Mouse (Mus musculus): ENCODE results near the gene Pomt1.

The Pomt1 gene

DNA sequence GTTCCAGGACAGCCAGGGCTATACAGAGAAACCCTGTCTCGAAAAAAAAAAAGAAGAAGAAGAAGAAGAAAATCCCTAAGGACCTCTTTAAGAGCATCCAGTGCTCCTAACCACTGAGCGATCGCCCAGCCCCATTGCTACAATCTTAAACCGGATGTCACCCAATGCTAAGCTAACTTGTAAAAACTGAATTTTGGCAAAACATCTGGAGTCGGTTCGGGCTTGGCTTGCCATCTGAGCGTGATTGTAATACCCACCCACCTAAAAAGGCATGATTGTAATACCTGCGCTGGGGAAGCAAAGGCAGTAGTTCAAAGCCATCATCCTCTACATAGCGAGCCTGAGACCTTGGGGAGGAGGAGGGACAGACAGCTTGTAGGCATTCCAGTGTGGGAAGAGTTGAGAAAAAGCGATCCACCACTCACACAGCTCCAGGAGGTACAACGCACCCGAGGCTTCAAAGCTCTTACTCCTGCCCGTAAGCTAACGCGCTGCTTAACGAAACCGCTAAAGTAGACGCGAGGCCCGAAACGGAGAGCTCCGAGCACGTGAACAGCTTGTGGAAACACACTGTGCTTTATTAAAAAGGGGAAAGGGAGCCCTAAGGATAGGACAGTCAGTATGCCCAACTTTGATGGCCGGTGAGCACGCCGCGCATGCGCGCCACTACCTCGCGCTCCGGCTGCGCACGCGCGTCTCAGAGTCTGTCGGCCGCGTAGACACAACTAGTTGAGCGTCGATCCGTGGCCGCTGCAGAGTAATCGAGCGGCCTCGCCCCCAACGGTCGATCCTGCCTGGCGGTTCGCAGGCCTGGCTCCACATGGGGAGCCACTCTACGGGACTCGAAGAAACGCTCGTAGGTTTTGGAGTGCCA is at the start of gene Pomt1:
TSS of gene Pomt1 (plus strand) at position 705 of the 874 bp plus-strand sequence.
- DNase-seq, result peak; percentile 88

DNA sequence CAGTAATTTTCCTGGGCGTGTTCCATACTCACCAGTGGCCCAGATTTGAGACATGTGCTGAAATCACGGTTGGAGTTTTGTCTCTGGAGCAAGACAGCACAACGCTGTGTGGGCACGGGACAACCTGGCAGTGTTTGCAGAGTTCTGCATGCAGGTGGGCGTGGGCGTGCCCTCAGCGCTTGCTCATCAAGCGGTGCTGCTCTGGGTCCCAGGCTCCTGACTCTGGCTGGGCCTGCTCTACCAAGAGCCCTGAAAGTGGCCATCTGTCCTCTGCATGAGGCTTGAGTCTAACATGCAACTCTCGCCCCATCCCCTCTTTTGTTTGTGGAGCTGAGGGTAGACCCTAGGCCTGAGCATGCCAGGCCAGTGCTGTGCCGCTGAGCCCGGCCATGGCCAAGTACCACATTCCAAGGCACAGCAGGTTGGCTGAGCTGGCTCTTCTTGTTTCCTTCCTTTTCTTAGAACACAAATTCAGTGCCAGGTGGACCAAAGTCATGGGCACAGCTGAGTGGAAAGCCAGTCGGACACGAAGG is 49.3 kb upstream of the Pomt1 start:
- peak; percentile 67 for DNase-seq

DNA sequence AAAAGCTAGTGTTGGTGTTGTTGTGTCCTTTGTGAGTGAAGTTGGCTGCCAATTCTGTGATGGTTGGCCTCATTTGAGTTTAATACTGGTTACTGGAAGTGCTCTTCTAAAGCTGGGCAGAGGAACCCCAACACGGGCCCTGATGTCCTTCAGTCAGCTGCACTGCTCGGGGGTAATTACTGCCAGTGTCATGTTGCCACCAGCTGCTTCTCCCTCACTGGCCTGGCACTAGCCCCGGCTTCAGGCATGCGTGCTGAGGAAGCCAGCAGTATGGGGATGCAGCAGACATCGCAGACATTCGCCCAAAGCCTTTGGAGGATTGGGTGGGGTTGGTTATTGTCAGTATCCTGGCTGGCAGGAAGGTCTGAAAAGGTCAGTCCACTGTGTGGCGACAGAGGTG is 48.7 kb upstream of the Pomt1 start:
- DNase-seq, result no peak

DNA sequence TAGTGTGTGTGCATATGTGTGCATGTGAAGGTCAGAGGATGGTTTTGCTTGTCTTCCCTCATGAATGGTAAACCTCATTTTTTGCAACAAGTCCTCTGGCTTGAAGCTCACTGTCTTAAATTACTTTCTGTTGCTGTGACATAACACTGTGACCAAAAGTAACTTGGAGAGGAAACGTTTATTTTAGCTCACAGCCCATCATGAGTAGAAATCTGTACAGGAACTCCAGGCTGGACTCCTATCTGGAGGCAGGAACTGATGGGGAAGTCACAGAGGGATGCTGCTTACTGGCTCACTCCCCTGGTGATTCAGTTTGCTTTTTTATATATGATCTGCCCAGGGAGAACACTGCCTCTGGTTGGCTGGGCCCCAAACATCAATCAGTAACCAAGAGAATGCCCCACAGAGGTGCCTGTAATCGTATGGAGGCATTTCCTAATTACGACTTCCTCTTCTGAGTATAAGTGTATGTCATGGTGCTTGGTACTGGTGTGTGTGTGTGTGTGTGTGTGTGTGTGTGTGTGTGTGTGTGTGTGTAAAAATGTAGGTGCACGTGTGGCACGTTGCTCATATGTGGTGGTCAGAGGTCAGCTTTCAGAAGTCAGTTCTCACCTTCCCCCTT is 47.2 kb upstream of the Pomt1 start:
- no peak for DNase-seq

DNA sequence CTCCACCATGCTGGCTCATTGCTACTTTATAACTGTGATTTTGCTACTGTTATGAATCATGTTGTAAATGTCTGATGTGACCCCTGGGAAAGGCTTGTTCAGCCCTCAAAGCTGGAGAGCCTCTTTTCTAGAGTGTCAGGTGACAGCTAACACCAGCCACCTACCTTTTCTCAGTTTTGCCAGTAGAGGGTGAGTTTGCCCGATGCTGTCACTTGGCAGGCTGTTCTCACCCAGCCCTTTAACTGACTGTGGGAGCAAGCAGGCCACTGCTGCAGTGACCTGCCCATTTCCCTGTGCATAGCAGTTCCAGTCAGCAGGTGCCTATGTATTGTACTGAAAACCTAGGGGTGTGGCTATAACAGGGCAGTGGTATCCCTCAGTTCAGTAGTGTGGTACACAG is 45.8 kb upstream of the Pomt1 start:
- DNase-seq, result no peak

DNA sequence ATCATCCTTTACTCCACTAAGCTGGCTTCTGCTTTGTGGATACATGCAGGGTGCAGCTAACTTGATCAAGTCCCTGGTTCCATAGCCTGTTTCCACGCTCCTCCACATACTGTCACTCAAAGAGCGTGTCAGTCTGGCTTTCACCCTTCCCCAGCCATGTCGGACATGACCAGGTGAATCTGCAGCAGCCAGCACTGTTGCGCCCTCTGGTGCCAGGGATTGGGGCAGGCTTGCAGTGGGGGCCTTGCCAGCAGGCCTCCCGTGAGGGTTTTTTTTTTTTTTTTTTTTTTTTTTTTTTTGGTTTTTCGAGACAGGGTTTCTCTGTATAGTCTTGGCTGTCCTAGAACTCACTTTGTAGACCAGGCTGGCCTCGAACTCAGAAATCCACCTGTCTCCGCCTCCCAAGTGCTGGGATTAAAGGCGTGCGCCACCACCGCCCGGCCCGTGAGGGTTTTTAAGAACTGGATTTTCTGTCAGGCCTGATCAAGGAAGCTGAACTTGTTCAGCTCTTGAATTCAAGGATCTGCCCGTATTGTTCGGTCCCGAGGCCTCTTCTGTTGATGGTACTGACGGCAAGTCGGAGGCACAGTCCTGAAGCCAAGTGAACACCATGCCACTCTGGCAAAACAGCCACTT is 44.4 kb upstream of the Pomt1 start:
- DNase-seq, result peak; percentile 73

DNA sequence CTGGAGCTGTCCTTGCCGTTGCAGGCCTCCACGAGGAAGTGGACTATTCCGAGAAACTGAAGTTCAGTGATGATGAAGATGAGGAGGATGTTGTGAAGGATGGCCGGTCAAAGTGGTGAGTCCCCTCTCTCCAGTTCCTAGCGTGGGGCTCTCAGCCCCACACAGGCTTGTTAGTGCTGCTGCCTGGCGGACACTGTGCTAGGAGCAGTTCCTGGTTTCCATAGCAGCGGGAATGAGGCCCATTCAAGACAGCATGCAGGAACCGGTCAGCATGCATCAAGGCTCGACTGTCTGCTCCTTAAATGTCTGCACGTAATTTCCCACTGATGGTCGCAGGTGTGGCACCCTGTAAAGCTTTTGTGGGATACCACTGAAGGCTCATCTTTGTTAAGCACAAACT is 37.4 kb upstream of the Pomt1 start:
- no peak for DNase-seq

DNA sequence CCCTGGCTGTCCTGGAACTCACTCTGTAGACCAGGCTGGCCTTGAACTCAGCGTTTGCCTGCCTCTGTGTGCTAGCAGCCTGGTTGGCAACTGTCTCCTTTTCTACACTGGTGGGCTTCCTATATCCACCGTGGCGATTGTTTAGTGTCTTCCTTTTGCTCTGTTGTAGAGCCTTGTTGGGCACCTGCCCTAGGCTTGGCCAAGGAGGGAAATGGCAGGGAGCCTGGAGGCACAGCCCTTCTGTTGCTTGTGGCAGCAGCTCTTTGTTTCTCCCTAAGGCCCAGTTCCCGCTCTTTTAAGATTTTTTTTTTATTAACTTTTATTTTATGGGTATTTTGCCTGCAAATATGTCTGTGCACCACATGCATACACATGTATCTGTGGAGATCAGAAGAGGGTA is 36.4 kb upstream of the Pomt1 start:
- no peak for DNase-seq

DNA sequence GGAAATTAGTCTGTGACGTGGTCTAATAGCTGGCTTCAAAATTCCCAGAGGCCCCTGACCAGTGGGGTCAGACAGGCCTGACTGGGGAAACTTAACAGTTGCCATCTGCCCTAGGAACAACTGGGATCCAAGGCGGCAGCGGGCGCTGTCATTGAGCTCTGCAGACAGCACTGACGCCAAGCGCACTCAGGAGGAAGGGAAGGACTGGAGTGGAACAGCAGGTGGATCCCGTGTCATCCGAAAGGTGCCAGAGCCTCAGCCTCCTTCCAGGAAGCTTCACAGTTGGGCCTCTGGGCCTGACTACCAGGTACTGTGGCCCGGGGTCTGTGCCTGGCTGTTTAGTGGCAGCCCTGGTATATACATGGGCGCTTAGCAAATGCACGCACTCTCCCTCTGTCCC is 35.7 kb upstream of the Pomt1 start:
- peak; percentile 60 for DNase-seq

DNA sequence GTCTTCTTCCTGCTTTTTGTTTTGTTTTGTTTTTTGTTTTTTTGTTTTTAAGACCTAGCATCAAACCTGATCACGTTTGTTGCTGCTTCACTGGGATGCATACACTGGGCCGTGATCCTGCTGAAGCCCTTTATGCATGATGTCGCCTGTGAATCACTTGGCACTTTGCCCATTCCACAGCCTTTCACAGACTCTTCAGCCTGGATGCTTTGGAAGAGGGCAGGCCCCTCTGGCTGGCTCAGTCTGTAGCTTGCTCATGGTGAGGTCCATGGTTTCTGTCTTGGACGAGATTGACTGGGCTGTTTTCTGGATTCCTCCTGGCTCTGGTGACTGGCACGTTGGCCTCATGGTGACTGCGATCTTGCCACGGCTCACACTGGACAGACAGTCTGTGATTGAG is 34.9 kb upstream of the Pomt1 start:
- peak; percentile 67 for DNase-seq

DNA sequence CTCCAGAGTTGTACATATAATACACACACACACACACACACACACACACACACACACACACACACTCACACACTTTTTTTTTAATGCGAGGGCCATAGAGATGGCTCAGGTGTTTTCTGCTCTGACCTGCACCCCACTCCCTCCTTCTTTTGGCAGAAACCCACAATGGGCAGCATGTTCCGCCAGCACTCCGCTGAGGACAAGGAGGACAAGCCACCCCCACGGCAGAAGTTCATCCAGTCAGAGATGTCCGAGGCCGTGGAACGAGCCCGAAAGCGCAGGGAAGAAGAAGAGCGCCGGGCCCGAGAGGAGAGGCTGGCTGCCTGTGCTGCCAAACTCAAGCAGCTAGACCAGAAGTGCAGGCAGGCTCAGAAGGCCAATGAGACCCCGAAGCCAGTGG is 32.5 kb upstream of the Pomt1 start:
- no peak for DNase-seq

DNA sequence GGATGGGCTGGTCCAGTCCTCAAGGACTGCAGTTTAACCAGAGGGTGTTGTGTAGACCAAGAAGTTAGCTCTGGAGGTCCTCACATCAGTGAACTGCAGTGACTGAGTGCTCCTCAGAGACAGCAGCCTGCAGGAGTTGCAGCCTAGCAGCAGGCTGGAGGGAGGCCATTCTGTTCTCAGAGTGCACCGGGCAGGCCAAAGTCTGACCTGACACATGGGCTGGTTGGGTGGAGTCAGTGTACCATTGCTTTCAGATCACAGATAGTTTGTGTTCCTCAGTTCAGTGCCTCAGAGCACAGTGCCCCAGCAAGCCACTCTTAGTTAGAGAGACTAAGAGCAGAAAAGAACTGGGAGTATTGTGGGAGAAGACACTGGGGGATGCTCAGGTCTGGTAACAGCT is 28.7 kb upstream of the Pomt1 start:
- DNase-seq, result no peak

DNA sequence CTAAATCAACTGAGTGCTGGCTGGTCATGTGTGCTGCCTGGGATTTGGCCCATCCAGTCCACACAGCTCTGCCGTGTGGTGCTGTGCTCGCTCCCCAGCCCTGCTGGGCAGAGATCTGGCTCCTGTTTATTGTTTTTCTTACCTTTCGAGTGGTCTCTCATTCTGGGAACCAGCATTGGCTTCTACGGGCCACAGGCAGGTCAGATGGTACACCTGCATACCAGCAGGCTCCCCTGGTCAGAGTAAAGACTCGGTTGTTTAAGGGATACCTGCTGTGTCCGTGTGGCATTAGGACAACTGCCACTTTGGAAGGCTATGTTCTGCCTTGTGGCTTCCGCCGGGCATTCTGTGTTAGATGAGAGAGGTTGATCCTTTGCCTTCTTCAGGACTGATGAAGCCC is 24.7 kb upstream of the Pomt1 start:
- peak; percentile 62 for DNase-seq

DNA sequence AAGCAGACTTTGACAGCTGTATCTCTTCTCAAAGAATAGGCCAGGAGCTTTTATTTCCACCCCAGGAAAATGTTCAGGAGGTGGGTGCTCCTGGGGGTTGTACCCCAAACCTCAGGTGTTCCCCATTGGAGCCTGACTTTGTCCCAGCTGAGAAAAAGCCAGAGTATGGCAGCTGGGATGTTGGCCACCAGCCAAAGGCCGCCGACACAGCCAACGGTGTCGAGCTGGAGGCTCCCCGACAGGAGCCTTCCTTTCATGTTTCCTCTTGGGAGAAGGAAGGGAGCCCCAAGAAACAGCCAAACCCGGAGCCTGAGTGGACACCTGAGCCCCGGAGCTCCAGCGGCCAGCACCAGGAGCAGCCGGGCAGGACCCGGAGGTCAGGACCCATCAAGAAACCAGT is 23.4 kb upstream of the Pomt1 start:
- no peak for DNase-seq

DNA sequence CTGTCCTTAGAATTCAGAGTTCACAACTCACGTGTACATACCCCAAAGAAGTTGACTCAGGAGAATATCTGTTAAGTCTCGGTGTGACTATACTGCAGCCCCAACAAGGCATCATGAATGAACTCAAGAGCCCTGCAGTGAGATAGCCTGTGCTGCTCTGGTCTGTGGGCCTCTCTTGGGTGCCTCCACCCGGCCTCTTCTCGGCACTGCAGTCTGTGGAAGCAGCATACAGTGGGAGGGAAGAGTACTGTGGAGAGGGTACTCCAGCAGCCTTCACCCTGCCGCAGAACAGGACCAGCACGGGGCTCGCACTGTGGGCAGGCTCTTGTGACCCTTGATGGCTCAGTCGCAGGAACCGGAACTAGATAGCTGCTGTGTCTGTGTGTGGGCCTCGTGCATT is 20.8 kb upstream of the Pomt1 start:
- no peak for DNase-seq

DNA sequence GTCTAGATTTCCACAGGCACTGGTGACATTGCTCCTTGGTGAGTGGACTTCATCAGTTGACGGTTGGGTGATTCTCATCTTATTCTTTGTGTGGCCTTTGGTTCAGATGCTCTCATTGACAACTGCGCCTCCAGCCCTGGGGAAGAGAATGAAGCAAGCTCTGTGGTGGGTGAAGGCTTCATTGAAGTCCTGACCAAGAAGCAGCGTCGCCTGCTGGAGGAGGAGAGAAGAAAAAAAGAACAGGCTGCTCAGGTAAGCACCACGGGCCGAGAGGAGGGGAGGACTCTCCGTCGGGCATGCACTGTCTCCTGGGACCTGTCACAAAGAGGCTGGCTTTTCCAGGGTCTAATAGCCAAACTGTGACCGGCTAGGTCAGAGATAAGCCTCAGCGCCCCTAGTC is 19.9 kb upstream of the Pomt1 start:
- DNase-seq, result no peak

DNA sequence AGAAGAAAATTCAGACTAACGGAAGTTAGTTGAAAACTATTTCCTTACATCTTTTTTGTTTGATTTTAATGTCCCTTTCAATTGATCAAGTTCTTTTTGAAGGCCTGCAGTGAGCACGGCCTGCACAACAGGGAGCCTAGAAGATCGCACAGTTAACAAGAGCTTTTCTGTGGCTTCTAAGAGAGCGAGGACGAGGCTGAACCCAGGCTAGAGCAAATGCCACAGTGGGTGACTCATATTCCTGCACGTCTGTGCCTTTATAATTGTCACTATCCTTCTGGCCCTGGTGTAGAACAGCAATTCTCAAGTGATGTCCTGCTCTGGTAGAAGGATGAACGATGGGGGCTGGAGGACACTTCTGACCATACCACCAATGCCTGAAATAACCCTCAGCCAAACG is 18.7 kb upstream of the Pomt1 start:
- no peak for DNase-seq

DNA sequence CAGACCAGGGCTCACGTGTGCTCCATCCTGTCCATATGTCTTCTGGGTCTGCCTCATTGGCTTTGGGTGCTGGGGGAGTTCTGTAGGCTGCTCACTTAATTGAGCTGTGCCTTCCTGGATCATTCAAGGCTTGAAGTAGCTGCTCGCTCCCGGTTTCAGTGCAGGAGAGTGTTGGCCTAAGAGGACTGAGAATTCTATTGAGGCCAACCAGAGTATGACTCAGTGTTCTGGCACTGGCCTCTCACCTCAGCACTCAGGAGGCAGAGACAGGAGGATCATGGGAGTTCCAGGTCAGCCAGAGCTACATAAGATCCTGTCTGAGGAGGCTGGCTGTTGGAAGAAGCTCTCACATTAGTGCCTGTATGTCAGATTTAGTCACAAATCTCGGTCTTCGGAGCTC is 18.3 kb upstream of the Pomt1 start:
- DNase-seq, result no peak

DNA sequence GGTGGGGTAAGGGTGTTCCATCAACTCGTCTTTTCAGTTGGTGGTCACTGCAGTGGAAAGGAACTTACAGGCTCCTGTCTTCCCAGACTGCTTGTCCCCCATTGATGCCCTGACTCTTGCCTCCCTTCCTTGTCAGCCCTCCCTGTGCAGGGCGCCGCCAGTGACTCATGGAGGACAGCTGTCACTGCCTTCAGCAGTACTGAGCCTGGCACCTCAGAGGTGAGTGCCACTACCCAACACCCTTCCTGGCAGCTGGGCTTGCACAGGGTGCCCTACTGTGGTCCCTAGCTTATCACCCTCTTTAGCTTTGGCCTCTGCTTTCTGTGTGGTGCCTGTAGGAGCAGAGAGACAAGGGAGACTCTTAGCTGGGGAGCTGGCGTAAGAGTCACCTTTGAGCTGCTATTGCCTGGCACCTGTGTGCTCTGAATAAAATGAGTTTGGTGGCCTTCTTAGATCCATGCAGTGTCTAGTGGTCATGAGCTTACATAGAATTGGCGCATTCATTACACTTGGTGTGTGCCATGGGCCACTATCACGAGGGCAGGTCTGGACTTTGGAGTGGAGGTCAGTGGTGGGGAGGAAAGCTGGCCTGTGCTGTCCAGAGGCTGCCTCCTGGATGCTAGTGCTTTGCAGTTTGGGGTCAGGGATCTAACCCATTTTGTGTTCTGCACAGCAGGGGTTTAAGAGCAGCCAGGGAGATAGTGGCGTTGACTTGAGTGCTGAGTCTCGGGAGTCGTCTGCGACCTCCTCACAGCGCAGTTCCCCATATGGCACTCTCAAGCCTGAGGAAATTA is 17.7 kb upstream of the Pomt1 start:
- DNase-seq, result no peak

DNA sequence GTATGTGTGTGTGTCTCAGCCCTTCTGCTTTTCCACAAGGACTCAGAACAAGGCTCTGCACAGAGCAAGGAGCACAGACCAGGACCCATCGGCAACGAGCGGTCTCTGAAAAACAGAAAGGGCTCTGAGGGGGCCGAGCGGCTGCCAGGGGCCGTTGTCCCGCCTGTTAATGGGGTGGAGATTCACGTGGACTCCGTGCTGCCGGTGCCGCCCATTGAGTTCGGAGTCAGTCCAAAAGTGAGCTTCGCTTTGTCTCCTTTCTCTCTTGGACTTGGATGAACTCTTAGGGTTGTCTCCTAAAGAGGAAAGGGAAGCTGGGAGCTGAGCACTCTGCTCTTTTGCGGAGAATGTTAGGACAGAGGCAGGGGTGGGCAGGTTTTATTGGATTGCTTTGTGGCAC is 16.9 kb upstream of the Pomt1 start:
- no peak for DNase-seq

DNA sequence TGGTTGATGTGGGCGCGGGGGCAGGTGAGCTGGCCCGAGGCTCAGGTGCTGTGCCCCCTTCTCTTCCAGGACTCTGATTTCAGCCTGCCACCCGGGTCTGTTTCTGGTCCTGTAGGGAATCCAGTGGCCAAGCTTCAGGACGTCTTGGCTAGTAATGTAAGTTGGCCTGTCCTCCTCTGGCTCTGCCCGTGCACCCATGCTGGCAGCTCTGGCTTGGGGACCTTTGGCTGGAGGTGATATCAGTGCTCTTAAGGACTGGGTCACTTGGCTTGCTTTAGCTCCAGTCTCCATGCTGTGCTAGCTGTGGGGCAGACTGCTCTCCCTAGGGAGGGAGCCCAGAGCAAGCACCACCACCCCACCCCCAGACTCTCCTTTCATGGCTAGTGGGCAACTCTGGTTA is 16.4 kb upstream of the Pomt1 start:
- no peak for DNase-seq

DNA sequence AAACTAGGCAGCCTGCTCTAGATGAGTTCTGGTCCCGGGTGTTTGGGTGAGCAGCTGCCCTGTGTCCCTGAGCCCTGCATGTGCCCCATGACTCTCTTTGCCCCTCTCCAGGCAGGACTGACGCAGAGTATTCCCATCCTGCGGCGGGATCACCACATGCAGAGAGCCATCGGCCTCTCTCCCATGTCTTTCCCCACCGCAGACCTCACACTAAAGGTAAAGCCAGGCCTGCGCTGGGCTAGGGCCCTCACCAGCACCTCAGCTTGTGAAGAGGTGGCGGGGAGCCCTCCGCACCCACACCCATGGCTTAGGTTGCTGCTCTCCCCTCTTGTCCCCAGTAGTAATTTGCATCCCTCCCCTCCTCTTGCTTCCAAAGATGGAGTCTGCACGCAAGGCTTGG is 15.4 kb upstream of the Pomt1 start:
- no peak for DNase-seq

DNA sequence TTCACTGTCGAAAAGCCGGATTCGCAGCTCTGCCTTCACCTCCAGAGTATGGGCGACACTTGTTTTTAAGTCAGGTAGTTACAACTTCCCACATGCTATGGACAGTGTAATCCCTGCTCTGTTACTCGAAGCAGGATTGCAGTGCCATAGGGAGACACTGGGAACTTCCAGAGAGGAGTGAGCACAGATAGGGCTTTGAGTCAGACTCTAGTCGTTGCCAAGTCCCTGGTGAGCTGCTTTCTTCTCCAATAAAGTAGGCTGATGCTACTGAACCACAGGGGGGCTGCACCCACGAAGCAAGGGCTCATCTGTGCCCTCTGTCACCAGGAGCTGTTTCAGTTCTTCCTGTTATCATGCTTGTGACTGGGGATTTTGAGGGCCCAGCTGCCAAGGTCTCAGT is 14.8 kb upstream of the Pomt1 start:
- no peak for DNase-seq

All from cerebellum, adult 8-10 months (tissue).